Comparison of ENCODE assay signal across 8 mouse cellular contexts in the genomic region with DNA sequence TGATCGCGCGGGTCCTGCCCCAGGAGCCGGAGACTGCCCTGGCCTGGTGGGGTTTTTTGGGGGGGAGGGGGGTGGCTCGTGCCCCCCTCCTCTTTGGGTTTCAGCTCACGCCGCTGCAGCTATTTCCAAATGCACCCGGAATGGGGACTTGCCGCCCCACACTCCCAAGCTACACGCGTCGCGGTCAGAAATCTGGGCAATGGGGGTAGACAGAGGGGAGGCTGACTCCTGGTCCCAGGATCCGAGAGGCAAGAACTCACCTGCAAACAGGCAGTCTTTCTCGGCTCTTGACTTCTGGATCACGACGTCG. TPM values are rescaled to one million over a fixed set of nuclear protein-coding genes. Genes with fewer than 3 reads are reported as not detected.
DNase-seq lines count a peak whose midpoint lies in the region; ATAC-seq and TF ChIP-seq lines count a peak whose summit lies in the region.

No protein-coding gene starts in this region.

- in situ Hi-C loops in Patski (cut with MboI; ENCODE audit: low pct_unique_long_range_greater_than_20kb): loop anchor here (5.0 to 25.0 kb wide), 3 partner anchors 78 to 262 kb away; no protein-coding TSS in a partner anchor

- H3K4me1 ChIP-seq in forebrain, embryonic 11.5 days (replicated peaks; ENCODE audit: control insufficient read depth, insufficient read depth, low read length): no peaks in the 10 kb centered on the region
- H3K4me1 ChIP-seq in limb, embryonic 10.5 days: peaks cover 28% of the 10 kb centered on the region
- H3K4me1 ChIP-seq in olfactory bulb, adult 2 months (ENCODE audit: control insufficient read depth, insufficient read depth, low read length): peaks cover 3% of the 10 kb centered on the region; the same call in 1 of the 2 replicates

- 1% methylated on average over 16 of the region's 18 CpGs for WGBS in forebrain, embryonic 11.5 days
- 0% methylated on average over 18 of the region's 18 CpGs for WGBS in limb, embryonic 10.5 days
- under 1% methylated on average over 18 of the region's 18 CpGs for WGBS in olfactory bulb, adult 2 months

- no peak for TF ChIP-seq POLR2A in olfactory bulb, adult 2 months (IDR thresholded peaks at IDR 0.05; ENCODE audit: insufficient read depth, low read depth, low read length)

- H3K27ac ChIP-seq in layer of hippocampus, adult 2 months: peak overlapping the region; percentile 94
- H3K27ac ChIP-seq in forebrain, embryonic 11.5 days (ENCODE audit: low read depth, low read length): peak overlapping the region; percentile 83
- H3K27ac ChIP-seq in limb, embryonic 10.5 days: peak overlapping the region; percentile 98
- peak overlapping the region; percentile 81 for H3K27ac ChIP-seq in olfactory bulb, adult 2 months (ENCODE audit: insufficient read depth, low read depth, low read length)

- no peaks in the 10 kb centered on the region for H3K9me3 ChIP-seq in forebrain, embryonic 11.5 days (ENCODE audit: control insufficient read depth, low read length)
- H3K9me3 ChIP-seq in limb, embryonic 10.5 days (replicated peaks): no peaks in the 10 kb centered on the region

- H3K4me2 ChIP-seq in forebrain, embryonic 11.5 days (ENCODE audit: low read depth, low read length, severe bottlenecking): peak overlapping the region; percentile 90

- ATAC-seq in Patski: peak; percentile 7
- peak; percentile 59; the same call in 1 of the 2 replicates for ATAC-seq in forebrain, embryonic 11.5 days (replicated peaks; ENCODE audit: low FRiP score)

- peak overlapping the region; percentile 86 for H3K9ac ChIP-seq in forebrain, embryonic 11.5 days (ENCODE audit: low read length)

- no peaks in the 10 kb centered on the region for H3K36me3 ChIP-seq in forebrain, embryonic 11.5 days (ENCODE audit: control insufficient read depth, insufficient read depth, low read length)
- H3K36me3 ChIP-seq in limb, embryonic 10.5 days: no peaks in the 10 kb centered on the region

- no peak for DNase-seq in layer of hippocampus, adult 2 months (ENCODE audit: low spot score in 2 of 2)
- DNase-seq in layer of hippocampus, adult 9-11 months: no peak
- DNase-seq in Patski (ENCODE audit: low read depth, low spot score): no peak
- no peak for DNase-seq in forebrain, embryonic 11.5 days (ENCODE audit: low spot score)
- peak; percentile 72 for DNase-seq in limb, embryonic 10.5 days (ENCODE audit: low spot score)
- DNase-seq in urinary bladder, postnatal 4 days (ENCODE audit: low spot score in 2 of 2): no peak
- DNase-seq in cerebellum, adult 11 months: no peak

- no peaks in the 10 kb centered on the region for H3K27me3 ChIP-seq in Patski
- H3K27me3 ChIP-seq in forebrain, embryonic 11.5 days (ENCODE audit: control insufficient read depth, insufficient read depth, low read length): no peaks in the 10 kb centered on the region; the same call in 1 of the 2 replicates
- H3K27me3 ChIP-seq in limb, embryonic 10.5 days (ENCODE audit: low read depth, poor library complexity, severe bottlenecking): peaks cover 18% of the 10 kb centered on the region

- TF ChIP-seq CTCF in layer of hippocampus, adult 2 months (conservative IDR thresholded peaks at IDR 0.05): no peak
- no peak for TF ChIP-seq CTCF in Patski (IDR thresholded peaks at IDR 0.05)
- no peak for TF ChIP-seq CTCF in olfactory bulb, adult 2 months (IDR thresholded peaks at IDR 0.05; ENCODE audit: insufficient read depth, low read depth, low read length)

- POLR2A ChIA-PET in Patski (lab: Charles Lee): interaction anchor here (0.7 to 5.0 kb wide), 5 partner anchors 24 to 265 kb away, joined by 4 to 22 read pairs (median 5); no protein-coding TSS in a partner anchor

- CTCF ChIA-PET in Patski (lab: Charles Lee): no interaction called here

- H3K4me3 ChIP-seq in layer of hippocampus, adult 2 months: peak overlapping the region; percentile 94
- peak overlapping the region; percentile 75 for H3K4me3 ChIP-seq in forebrain, embryonic 11.5 days (ENCODE audit: low read depth, low read length)
- peak overlapping the region; percentile 85 for H3K4me3 ChIP-seq in limb, embryonic 10.5 days
- H3K4me3 ChIP-seq in olfactory bulb, adult 2 months (ENCODE audit: insufficient read depth, low read depth, low read length): peak overlapping the region; percentile 64

RNA-seq across cellular contexts. Expression of a gene that starts 0.5 kb away (rescaled TPM):
- total RNA-seq in layer of hippocampus, adult 2 months (2021): 10 to 100 TPM; 34.6 to 37.6 TPM
- polyA plus RNA-seq in Patski (2021): 42.8 TPM
- polyA plus RNA-seq in forebrain, embryonic 11.5 days (2014; fragmentation: Nextera tagmentation; extraction: Ambion mirVana): 15.0 and 15.4 TPM in 2 replicates
- 11.1 and 14.7 TPM in 2 replicates for polyA plus RNA-seq in limb, embryonic 10.5 days (2016; fragmentation: Nextera tagmentation; extraction: Ambion mirVana)
- 165 TPM in 1 of 2 replicates, not detected in the other for polyA plus RNA-seq in olfactory bulb, adult 2 months (2012; ENCODE audit: insufficient read depth, insufficient read length, low replicate concordance, missing spikeins)
